Mouse (Mus musculus) mammary gland, adult 2 months (tissue): ENCODE data around the gene Tfap4. TPM values are rescaled to one million over a fixed set of nuclear protein-coding genes. Genes with fewer than 3 reads are reported as not detected.

Experiments
- polyA plus RNA-seq: library from polyadenylated mRNA; depleted of rRNA; stranded (reverse); fragments of >200 nt; gene quantifications from 2 replicates; pipeline ENCODE4 v1.2.3, GENCODE M21; 2012; ENCODE audit warnings: low replicate concordance; rRNA removed

The Tfap4 gene
- 8.1 and 10.8 TPM in 2 replicates for polyA plus RNA-seq

DNA sequence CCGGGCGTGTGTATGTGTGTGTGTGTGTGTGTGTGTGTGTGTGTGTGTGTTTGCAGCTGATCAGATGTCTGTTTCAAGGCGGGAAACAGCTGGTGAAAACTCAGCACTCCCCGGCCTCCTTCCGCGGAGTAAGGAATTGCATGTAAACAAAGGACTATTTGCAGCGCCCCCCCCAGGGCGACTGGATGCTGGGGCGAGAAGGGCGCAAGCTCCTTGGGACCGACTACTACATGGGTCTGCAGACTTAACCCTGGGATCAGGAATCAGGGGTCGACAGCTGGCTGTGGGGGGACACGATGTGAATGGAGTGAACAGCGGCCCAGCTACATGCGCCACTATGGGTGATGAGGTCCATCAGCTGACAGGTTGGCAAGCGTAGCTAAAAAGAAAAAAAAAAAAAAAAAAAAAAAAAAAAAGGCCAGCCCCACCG is at the start of gene Tfap4:
Tfap4 (minus strand) TSS at position 140 of the 430 bp plus-strand sequence.

DNA sequence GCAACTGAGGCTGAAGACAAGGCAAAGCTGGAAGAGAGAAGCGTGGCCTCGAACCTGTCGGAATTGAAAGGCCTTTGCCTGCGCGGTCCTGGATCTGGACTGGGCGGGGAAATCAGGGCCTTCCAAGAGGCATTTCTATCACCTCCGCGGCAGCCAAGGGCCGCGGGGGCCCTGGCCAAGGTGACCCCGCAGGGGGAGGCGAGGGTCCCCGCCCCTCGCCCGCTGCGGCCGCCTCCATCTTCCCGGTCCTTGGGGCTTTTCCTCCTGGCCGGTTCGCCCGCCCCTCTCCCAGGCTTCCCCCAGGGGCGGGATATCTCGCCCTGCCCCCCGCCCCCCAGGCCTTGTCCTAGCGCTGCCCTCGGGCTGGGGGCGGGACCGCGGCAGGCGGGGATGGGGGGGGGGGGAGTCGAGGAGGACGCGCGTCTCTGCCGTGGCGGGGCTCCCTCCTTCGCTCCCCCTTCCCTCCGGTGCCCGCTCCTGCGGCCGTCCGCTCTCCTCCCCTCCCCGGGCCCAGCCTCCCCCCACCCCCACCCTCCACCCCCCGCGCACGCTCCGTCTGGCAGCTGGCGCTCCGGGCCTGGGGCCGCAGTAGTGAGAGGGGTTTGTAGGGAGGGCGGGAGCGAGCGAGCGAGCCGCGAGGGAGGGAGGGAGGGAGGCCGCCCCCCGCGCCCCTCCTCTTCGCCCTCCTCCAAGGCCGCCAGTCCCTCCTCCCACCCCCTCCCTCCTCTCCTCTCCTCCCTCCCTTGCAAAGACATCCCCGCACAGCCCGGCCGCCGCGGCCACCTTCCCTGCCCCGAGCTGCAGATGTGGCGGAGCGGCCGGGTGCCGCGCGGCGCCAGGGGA is 34.5 kb upstream of the Tfap4 start, which contains the start of gene Glis2:
Glis2 (plus strand) TSS at position 743 of the 843 bp plus-strand sequence.

GRCm38 (mm10) chr16:4541501-4542198 is 18.0 kb downstream of the Tfap4 start, which contains the start of gene Srl:
Srl (minus strand) TSS chr16:4541816.

Other genes with a start within 250 kb of the Tfap4 start
- gene Adcy9, start 139.4 kb downstream of the Tfap4 start, polyA plus RNA-seq: 10.7 and 15.7 TPM in 2 replicates
- 2.3 and 93.5 TPM in 2 replicates for gene Srl, start 18.0 kb downstream of the Tfap4 start, polyA plus RNA-seq
- 27.6 and 30.4 TPM in 2 replicates for gene Glis2, start 34.9 kb upstream of the Tfap4 start, polyA plus RNA-seq
- 16.4 and 16.5 TPM in 2 replicates for gene Pam16, start 65.1 kb upstream of the Tfap4 start, polyA plus RNA-seq
- gene Vasn, start 80.1 kb upstream of the Tfap4 start, polyA plus RNA-seq: 55.7 and 69.7 TPM in 2 replicates
- 22.9 and 40.5 TPM in 2 replicates for gene Dnaja3, start 80.1 kb upstream of the Tfap4 start, polyA plus RNA-seq
- gene Coro7, start 119.9 kb upstream of the Tfap4 start, polyA plus RNA-seq: 101 and 150 TPM in 2 replicates
- gene Nmral1, start 159.5 kb upstream of the Tfap4 start, polyA plus RNA-seq: 5.5 and 7.7 TPM in 2 replicates
- gene Hmox2, start 166.5 kb upstream of the Tfap4 start, polyA plus RNA-seq: 25.1 and 44.8 TPM in 2 replicates
- gene Cdip1, start 230.4 kb upstream of the Tfap4 start, polyA plus RNA-seq: 130 and 138 TPM in 2 replicates